Mouse (Mus musculus) myocyte (in vitro differentiated cells): ENCODE results near the gene Mansc1. TPM values are rescaled to one million over a fixed set of nuclear protein-coding genes. Genes with fewer than 3 reads are reported as not detected.

ENCODE experiments used
- H3K27me3 ChIP-seq: one replicate; pipeline ENCODE4 v1.6.1; 2011; ENCODE audit not compliant: control insufficient read depth, insufficient read depth, insufficient read length
- H3K36me3 ChIP-seq: one replicate; pipeline ENCODE4 v1.6.1; 2011; ENCODE audit not compliant: control insufficient read depth, insufficient read depth
- H3K4me2 ChIP-seq: one replicate; pipeline ENCODE4 v1.6.1; 2011; ENCODE audit warnings: low read depth, control low read depth
- H3K4me3 ChIP-seq: one replicate; pipeline ENCODE4 v1.5.1; 2011; ENCODE audit warnings: mild to moderate bottlenecking, control low read depth, moderate library complexity
- H3K79me2 ChIP-seq: one replicate; pipeline ENCODE4 v1.6.1; 2011; ENCODE audit not compliant: control insufficient read depth, insufficient read depth
- H3ac ChIP-seq: one replicate; pipeline ENCODE4 v1.6.1; 2011; ENCODE audit not compliant: control insufficient read depth, insufficient read length
- CEBPB ChIP-seq: IDR thresholded peaks from 2 replicates; pipeline ENCODE4 v1.6.1; 2011; ENCODE audit warnings: mild to moderate bottlenecking, moderate library complexity; ENCODE audit not compliant: poor library complexity, insufficient read depth, severe bottlenecking
- E2F4 ChIP-seq: IDR thresholded peaks from one replicate; pipeline ENCODE4 v1.6.1; 2011; ENCODE audit warnings: mild to moderate bottlenecking, control low read depth, moderate library complexity; ENCODE audit not compliant: insufficient read depth
- MAX ChIP-seq: IDR thresholded peaks from one replicate; pipeline ENCODE4 v1.6.1; 2011; ENCODE audit warnings: low read depth, mild to moderate bottlenecking, control low read depth
- MYOD1 ChIP-seq, 3 experiments: IDR thresholded peaks; one replicate each; pipeline ENCODE4 v1.6.1; 2011; ENCODE audit warnings: control low read depth in 2 of 3, low read depth in 2 of 3, mild to moderate bottlenecking in 2 of 3, moderate library complexity in 1 of 3; ENCODE audit not compliant: insufficient read length in 2 of 3, control insufficient read depth in 1 of 3
- MYOG ChIP-seq, 3 experiments: IDR thresholded peaks; one replicate each; pipeline ENCODE4 v1.6.1; 2011; ENCODE audit warnings: control low read depth in 2 of 3, low read depth in 2 of 3, mild to moderate bottlenecking in 2 of 3; ENCODE audit not compliant: insufficient read length in 2 of 3, control insufficient read depth in 1 of 3, insufficient read depth in 1 of 3
- POLR2A ChIP-seq: IDR thresholded peaks from one replicate; pipeline ENCODE4 v1.6.1; 2011; ENCODE audit warnings: low read depth, mild to moderate bottlenecking, control low read depth, moderate library complexity; ENCODE audit not compliant: insufficient read length
- POLR2AphosphoS2 ChIP-seq: IDR thresholded peaks from one replicate; pipeline ENCODE4 v1.6.1; 2011; ENCODE audit warnings: low read depth, control low read depth; ENCODE audit not compliant: insufficient read length
- REST ChIP-seq: IDR thresholded peaks from one replicate; pipeline ENCODE4 v1.6.1; 2011; ENCODE audit warnings: mild to moderate bottlenecking, control low read depth, moderate library complexity; ENCODE audit not compliant: insufficient read depth, insufficient read length
- SRF ChIP-seq: IDR thresholded peaks from one replicate; pipeline ENCODE4 v1.6.1; 2011; ENCODE audit warnings: low read depth; ENCODE audit not compliant: control insufficient read depth, insufficient read length
- TCF12 ChIP-seq: IDR thresholded peaks from one replicate; pipeline ENCODE4 v1.6.1; 2011; ENCODE audit warnings: mild to moderate bottlenecking, control low read depth; ENCODE audit not compliant: poor library complexity, insufficient read depth, severe bottlenecking
- TCF3 ChIP-seq: IDR thresholded peaks from one replicate; pipeline ENCODE4 v1.6.1; 2011; ENCODE audit warnings: low read depth, control low read depth; ENCODE audit not compliant: insufficient read length
- USF1 ChIP-seq: IDR thresholded peaks from one replicate; pipeline ENCODE4 v1.6.1; 2011; ENCODE audit warnings: low read depth, mild to moderate bottlenecking, control low read depth, moderate library complexity
- polyA plus RNA-seq: library from polyadenylated mRNA; unstranded; fragments of >200 nt; fragmentation: generic; extraction: Trizol; gene quantifications from one replicate; pipeline ENCODE4 v1.2.1, GENCODE M21; 2012; ENCODE audit warnings: missing spikeins

Gene Mansc1
- polyA plus RNA-seq, 1 experiment: not detected

DNA sequence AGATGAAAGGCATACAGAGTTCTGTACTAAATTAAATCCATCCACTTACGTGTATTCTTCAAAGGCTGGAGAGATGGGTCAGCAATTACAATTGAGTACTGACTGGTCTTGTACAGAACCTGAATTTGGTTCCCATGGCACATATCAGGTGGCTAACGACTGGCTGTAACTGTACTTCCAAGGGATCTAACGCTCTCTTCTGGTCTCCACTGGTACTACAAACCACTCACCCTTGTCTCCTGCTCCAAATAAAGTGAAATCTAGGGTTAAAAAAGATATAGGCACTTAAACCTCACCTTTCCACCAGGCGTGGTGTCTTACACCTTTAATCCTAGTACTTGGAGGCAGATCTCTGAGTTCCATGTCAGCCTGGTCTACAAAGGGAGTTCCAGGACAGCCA lies 4.2 kb upstream of the Mansc1 start:
- Histone ChIP-seq H3K27me3 (no peaks in the 10 kb centered on the region), H3ac (no peak overlapping the region), H3K79me2 (no peaks in the 10 kb centered on the region), H3K4me3 (no peak overlapping the region), H3K36me3 (no peaks in the 10 kb centered on the region), H3K4me2 (no peak overlapping the region)
- TF ChIP-seq POLR2A: no peak
- TF ChIP-seq MYOG (IDR thresholded peaks at IDR 0.05; ENCODE audit: control insufficient read depth in 1 of 3, insufficient read depth in 1 of 3, insufficient read length in 2 of 3, low read depth in 2 of 3): no peak
- TF ChIP-seq E2F4: no peak
- TF ChIP-seq MAX: no peak
- no peak for TF ChIP-seq USF1
- no peak for TF ChIP-seq TCF3
- no peak for TF ChIP-seq TCF12
- TF ChIP-seq REST: no peak
- TF ChIP-seq MYOD1 (IDR thresholded peaks at IDR 0.05; ENCODE audit: control insufficient read depth in 1 of 3, insufficient read length in 2 of 3, low read depth in 2 of 3): no peak
- no peak for TF ChIP-seq CEBPB
- TF ChIP-seq SRF: no peak
- no peak for TF ChIP-seq POLR2AphosphoS2

DNA sequence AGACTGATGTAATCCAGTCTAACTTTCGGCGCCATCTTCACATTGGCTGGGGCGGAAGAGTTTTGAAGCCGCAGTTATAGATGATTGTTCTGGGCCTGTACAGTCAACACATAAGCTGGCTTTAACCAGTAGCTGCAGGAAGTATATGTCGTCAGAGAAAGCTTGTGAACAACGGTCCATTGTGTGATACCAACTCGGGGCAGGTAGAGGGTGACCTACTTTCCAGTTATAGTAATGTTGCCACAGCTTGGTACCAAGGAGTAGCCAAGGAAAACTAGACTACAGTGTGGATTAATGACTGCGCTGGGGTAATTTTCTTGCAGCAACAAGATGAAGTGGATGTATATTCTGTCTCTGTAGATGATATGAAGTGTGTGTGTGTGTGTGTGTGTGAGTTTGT lies 1.3 kb upstream of the Mansc1 start:
- TF ChIP-seq POLR2A: no peak
- TF ChIP-seq CEBPB: no peak
- TF ChIP-seq MAX: no peak
- no peak for TF ChIP-seq TCF12
- TF ChIP-seq USF1: no peak
- TF ChIP-seq POLR2AphosphoS2: no peak
- TF ChIP-seq TCF3: no peak
- no peak for TF ChIP-seq MYOD1 (IDR thresholded peaks at IDR 0.05; ENCODE audit: control insufficient read depth in 1 of 3, insufficient read length in 2 of 3, low read depth in 2 of 3)
- TF ChIP-seq SRF: no peak
- no peak for TF ChIP-seq E2F4
- no peak for TF ChIP-seq REST
- TF ChIP-seq MYOG (IDR thresholded peaks at IDR 0.05; ENCODE audit: control insufficient read depth in 1 of 3, insufficient read depth in 1 of 3, insufficient read length in 2 of 3, low read depth in 2 of 3): no peak

DNA sequence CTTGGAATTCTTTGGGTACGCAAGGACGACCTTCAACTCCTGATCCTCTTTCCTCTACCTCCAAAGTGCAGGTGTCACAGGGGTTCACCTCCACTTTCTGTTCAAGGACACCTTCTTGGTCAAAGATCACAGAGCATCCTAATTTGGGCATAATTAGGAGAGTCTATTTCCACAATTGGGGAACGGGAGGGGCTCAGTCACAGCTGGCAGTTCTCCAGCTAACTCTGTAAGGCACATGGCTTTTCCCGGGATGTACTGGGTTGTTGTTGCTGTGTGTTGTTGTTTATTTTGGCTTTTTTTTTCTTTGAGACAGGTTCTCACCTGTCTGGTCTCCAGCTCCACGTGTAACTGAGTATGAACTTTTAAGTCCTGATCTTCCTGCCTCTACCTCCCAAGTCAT lies 468 bp upstream of the Mansc1 start:
- H3K4me3 ChIP-seq: no peak overlapping the region
- no peaks in the 10 kb centered on the region for H3K27me3 ChIP-seq
- TF ChIP-seq POLR2AphosphoS2 (no peak), SRF (no peak), CEBPB (no peak), MAX (no peak), USF1 (no peak), REST (no peak), E2F4 (no peak), POLR2A (no peak), TCF12 (no peak), MYOD1 (IDR thresholded peaks at IDR 0.05; ENCODE audit: control insufficient read depth in 1 of 3, insufficient read length in 2 of 3, low read depth in 2 of 3) (no peak), MYOG (IDR thresholded peaks at IDR 0.05; ENCODE audit: control insufficient read depth in 1 of 3, insufficient read depth in 1 of 3, insufficient read length in 2 of 3, low read depth in 2 of 3) (no peak), TCF3 (no peak)
- no peak overlapping the region for H3ac ChIP-seq
- H3K4me2 ChIP-seq: no peak overlapping the region
- H3K36me3 ChIP-seq: no peaks in the 10 kb centered on the region
- no peaks in the 10 kb centered on the region for H3K79me2 ChIP-seq

More for the DNA sequence above, 1.3 kb upstream of the Mansc1 start:
- Histone ChIP-seq H3K4me3 (no peak overlapping the region), H3K4me2 (no peak overlapping the region), H3K27me3 (no peaks in the 10 kb centered on the region), H3ac (no peak overlapping the region), H3K36me3 (no peaks in the 10 kb centered on the region), H3K79me2 (no peaks in the 10 kb centered on the region)

DNA sequence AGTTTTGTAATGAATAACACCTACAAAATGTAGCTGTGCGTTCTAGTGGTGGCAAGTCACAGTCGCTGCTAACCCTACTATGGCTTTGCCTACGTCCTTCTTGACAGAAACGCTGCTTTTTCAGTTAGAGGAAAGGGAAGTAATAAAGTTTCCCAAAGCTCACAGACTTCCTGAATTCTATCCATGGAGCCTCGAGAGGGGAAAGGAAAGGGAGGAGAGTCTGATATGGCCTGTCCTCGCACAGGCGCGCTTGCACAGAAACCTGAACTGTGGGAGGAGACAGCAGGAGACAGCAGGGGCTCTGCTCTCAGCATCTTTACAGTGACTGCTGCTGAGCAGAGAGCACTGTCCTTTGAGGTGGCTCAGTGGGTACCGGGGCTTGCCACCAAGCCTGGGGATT lies 1.8 kb downstream of the Mansc1 start:
- H3K36me3 ChIP-seq: no peaks in the 10 kb centered on the region
- no peak overlapping the region for H3K4me2 ChIP-seq
- H3ac ChIP-seq: no peak overlapping the region
- no peaks in the 10 kb centered on the region for H3K27me3 ChIP-seq
- H3K4me3 ChIP-seq: no peak overlapping the region
- no peak for TF ChIP-seq SRF
- no peak for TF ChIP-seq POLR2A
- TF ChIP-seq E2F4: no peak
- TF ChIP-seq MYOD1 (IDR thresholded peaks at IDR 0.05; ENCODE audit: control insufficient read depth in 1 of 3, insufficient read length in 2 of 3, low read depth in 2 of 3): no peak
- no peak for TF ChIP-seq POLR2AphosphoS2
- no peak for TF ChIP-seq MYOG (IDR thresholded peaks at IDR 0.05; ENCODE audit: control insufficient read depth in 1 of 3, insufficient read depth in 1 of 3, insufficient read length in 2 of 3, low read depth in 2 of 3)
- no peak for TF ChIP-seq TCF3
- no peak for TF ChIP-seq TCF12
- no peak for TF ChIP-seq CEBPB
- TF ChIP-seq USF1: no peak
- no peak for TF ChIP-seq MAX
- no peak for TF ChIP-seq REST
- H3K79me2 ChIP-seq: no peaks in the 10 kb centered on the region

DNA sequence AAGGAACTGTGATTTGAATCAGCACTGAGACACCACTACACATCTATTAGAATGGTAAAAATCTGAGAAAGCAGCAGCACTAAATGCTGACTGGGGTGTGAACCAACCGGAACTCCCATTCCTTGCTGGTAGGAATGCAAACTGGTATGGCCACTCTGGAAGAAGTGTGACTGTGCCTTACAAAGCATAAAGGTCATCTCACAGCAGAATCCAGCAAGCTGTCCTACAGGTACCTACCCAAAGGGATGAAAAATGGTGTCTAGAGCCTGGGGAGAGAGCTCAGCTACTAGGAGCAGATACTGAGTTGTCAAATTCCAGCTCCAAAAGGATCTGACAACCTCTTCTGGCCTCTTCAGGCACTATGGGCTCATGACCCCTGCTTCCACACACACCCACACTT lies 5.7 kb downstream of the Mansc1 start:
- Histone ChIP-seq H3K27me3 (no peaks in the 10 kb centered on the region), H3K4me3 (no peak overlapping the region), H3ac (no peak overlapping the region), H3K36me3 (no peaks in the 10 kb centered on the region), H3K79me2 (no peaks in the 10 kb centered on the region), H3K4me2 (no peak overlapping the region)
- no peak for TF ChIP-seq MAX
- TF ChIP-seq TCF3: no peak
- TF ChIP-seq POLR2AphosphoS2: no peak
- no peak for TF ChIP-seq REST
- TF ChIP-seq USF1: no peak
